Mouse (Mus musculus) urinary bladder, postnatal 25 days (tissue): Measurements from ENCODE around the gene H2al1i.
"Not testable (repeated sequence)": the region's sequence is repeated elsewhere in the genome, so short reads cannot be mapped to it uniquely, and the experiment has no call there.

Experiments
- DNase-seq: peaks from one replicate; pipeline ENCODE4 v3.0.0; 2022; ENCODE audit warnings: low spot score

H2al1i gene

GRCm38 (mm10) chrX:11324359-11324758 lies at the start of gene H2al1i:
H2al1i (plus strand) TSS chrX:11324659.
- DNase-seq: not testable (repeated sequence)

- no peak for DNase-seq
Observed at GRCm38 (mm10) chrX:11277083-11277482, 47.4 kb upstream of the H2al1i start.

- no peak for DNase-seq
Observed at GRCm38 (mm10) chrX:11280741-11281140, 43.7 kb upstream of the H2al1i start.

GRCm38 (mm10) chrX:11288306-11288882 lies 36.1 kb upstream of the H2al1i start:
- DNase-seq: no peak

- no peak for DNase-seq
Observed at GRCm38 (mm10) chrX:11289244-11289643, 35.2 kb upstream of the H2al1i start.

GRCm38 (mm10) chrX:11298957-11299356 lies 25.5 kb upstream of the H2al1i start, which contains the start of gene H2al1a:
H2al1a (plus strand) TSS chrX:11299257.
- not testable (repeated sequence) for DNase-seq

- not testable (repeated sequence) for DNase-seq
Observed at GRCm38 (mm10) chrX:11302132-11302531, 22.3 kb upstream of the H2al1i start, which contains the start of gene H2al1b. H2al1b (plus strand) TSS chrX:11302432.

- not testable (repeated sequence) for DNase-seq
Observed at GRCm38 (mm10) chrX:11305355-11305754, 19.1 kb upstream of the H2al1i start, which contains the start of gene H2al1c. H2al1c (plus strand) TSS chrX:11305655.

GRCm38 (mm10) chrX:11308524-11308923 lies 15.9 kb upstream of the H2al1i start, which contains the start of gene H2al1d:
H2al1d (plus strand) TSS chrX:11308824.
- not testable (repeated sequence) for DNase-seq

GRCm38 (mm10) chrX:11311634-11312033 lies 12.8 kb upstream of the H2al1i start, which contains the start of gene H2al1e:
H2al1e (plus strand) TSS chrX:11311934.
- not testable (repeated sequence) for DNase-seq

GRCm38 (mm10) chrX:11314858-11315257 lies 9.6 kb upstream of the H2al1i start, which contains the start of gene H2al1f:
H2al1f (plus strand) TSS chrX:11315158.
- not testable (repeated sequence) for DNase-seq

- not testable (repeated sequence) for DNase-seq
Observed at GRCm38 (mm10) chrX:11317956-11318355, 6.5 kb upstream of the H2al1i start, which contains the start of gene H2al1g. H2al1g (plus strand) TSS chrX:11318256.

GRCm38 (mm10) chrX:11321192-11321591 lies 3.3 kb upstream of the H2al1i start, which contains the start of gene H2al1h:
H2al1h (plus strand) TSS chrX:11321492.
- DNase-seq: not testable (repeated sequence)

GRCm38 (mm10) chrX:11327522-11327921 lies 3.1 kb downstream of the H2al1i start, which contains the start of gene H2al1j:
H2al1j (plus strand) TSS chrX:11327822.
- DNase-seq: not testable (repeated sequence)

GRCm38 (mm10) chrX:11345762-11346161 lies 21.3 kb downstream of the H2al1i start:
- no peak for DNase-seq

- no peak for DNase-seq
Observed at GRCm38 (mm10) chrX:11346756-11347155, 22.3 kb downstream of the H2al1i start.

- DNase-seq: no peak
Observed at GRCm38 (mm10) chrX:11360823-11361222, 36.4 kb downstream of the H2al1i start.

GRCm38 (mm10) chrX:11361261-11361660 lies 36.8 kb downstream of the H2al1i start:
- no peak for DNase-seq

- DNase-seq: no peak
Observed at GRCm38 (mm10) chrX:11363890-11364289, 39.4 kb downstream of the H2al1i start.

- DNase-seq: no peak
Observed at GRCm38 (mm10) chrX:11365151-11365550, 40.7 kb downstream of the H2al1i start.
